Mouse (Mus musculus) limb, embryonic 10.5 days (tissue): ENCODE measurements around the gene Olfr441. TPM values are rescaled to one million over a fixed set of nuclear protein-coding genes. Genes with fewer than 3 reads are reported as not detected.
"Not testable (repeated sequence)": the region's sequence is repeated elsewhere in the genome, so short reads cannot be mapped to it uniquely, and the experiment has no call there.

Source experiments
- DNase-seq: peaks from one replicate; pipeline ENCODE4 v3.0.0-alpha.2; 2017; ENCODE audit warnings: low spot score
- H3K27ac ChIP-seq: fragments of 300-500 bp; sonication (generic); 2 replicates; pipeline ENCODE4 v1.5.1; 2016; ENCODE audit warnings: mild to moderate bottlenecking
- H3K27me3 ChIP-seq: fragments of 300-500 bp; sonication (generic); 2 replicates; pipeline ENCODE4 v1.6.1; 2016; ENCODE audit warnings: low read depth, mild to moderate bottlenecking; ENCODE audit not compliant: poor library complexity, severe bottlenecking
- H3K36me3 ChIP-seq: fragments of 300-500 bp; sonication (generic); 2 replicates; pipeline ENCODE4 v1.6.1; 2016; ENCODE audit warnings: mild to moderate bottlenecking, moderate library complexity
- H3K4me1 ChIP-seq: fragments of 300-500 bp; sonication (generic); 2 replicates; pipeline ENCODE4 v1.6.1; 2016
- H3K4me3 ChIP-seq: fragments of 300-500 bp; sonication (generic); 2 replicates; pipeline ENCODE4 v1.5.1; 2016; ENCODE audit warnings: mild to moderate bottlenecking, moderate library complexity
- H3K9me3 ChIP-seq: fragments of 300-500 bp; sonication (generic); replicated peaks from 2 replicates; pipeline ENCODE4 v1.6.1; 2016; ENCODE audit warnings: mild to moderate bottlenecking
- WGBS: fragments of 180-500 bp; shearing (Covaris S2); methylation state at CpG from one replicate; pipeline ENCODE4 v1.1.7; 2016; 5-methylcytosine and 5-hydroxymethylcytosine counted together
- polyA plus RNA-seq: library from polyadenylated mRNA; unstranded; fragments of >200 nt; fragmentation: Nextera tagmentation; extraction: Ambion mirVana; gene quantifications from 2 replicates; pipeline ENCODE4 v1.2.1, GENCODE M21; 2016

Olfr441 gene
- not detected in 2 replicates for polyA plus RNA-seq

DNA sequence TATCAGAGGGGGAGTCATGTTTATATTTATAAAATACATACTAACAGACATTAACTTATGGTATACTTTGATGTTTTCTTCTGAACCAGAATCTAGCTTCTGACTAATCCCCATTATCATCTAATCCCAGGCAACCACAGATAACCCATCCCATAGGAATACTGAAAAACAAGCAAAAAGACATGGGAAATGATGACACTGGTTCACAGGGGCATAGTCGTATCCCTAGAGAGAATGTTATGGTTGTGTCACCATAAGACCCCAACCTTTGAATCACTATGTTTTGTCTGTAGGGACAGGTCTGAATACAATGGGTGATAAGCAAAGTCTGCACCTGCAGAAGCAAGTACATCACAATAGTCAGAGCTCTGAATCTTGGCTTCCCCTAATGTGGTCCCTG, at the start of gene Olfr441:
Gene Olfr441, plus strand, starts transcription at position 301 of the 400 bp plus-strand sequence.
- H3K9me3 ChIP-seq, H3K36me3 ChIP-seq, H3K4me1 ChIP-seq, H3K27me3 ChIP-seq, H3K4me3 ChIP-seq, DNase-seq, H3K27ac ChIP-seq: not testable (repeated sequence)
- 87% methylated on average over 1 of the region's 1 CpGs for WGBS

DNA sequence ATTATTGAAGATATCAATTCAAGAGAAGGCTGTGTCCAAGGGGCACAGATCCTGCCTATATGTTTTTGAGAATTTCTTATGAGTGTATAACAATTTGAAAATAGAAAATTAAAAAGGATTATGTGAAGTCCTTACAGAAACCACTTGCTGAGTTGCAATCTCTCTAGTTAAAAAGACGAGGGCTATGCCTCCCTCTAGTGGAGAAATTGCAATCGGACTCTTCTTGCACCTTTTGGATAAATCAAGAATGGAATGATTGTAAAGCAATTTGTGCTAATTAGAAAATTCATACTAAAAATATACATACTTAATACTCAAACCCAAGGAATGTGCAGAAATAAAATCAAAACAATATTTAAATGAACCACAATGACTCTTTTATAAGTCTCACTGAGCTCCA, 27.4 kb upstream of the Olfr441 start:
- 17% methylated on average over 2 of the region's 2 CpGs for WGBS
- no peaks in the 10 kb centered on the region for H3K36me3 ChIP-seq
- H3K4me3 ChIP-seq: no peak overlapping the region
- DNase-seq: no peak
- no peaks in the 10 kb centered on the region for H3K9me3 ChIP-seq
- no peaks in the 10 kb centered on the region for H3K27me3 ChIP-seq
- no peaks in the 10 kb centered on the region for H3K4me1 ChIP-seq
- no peak overlapping the region for H3K27ac ChIP-seq

DNA sequence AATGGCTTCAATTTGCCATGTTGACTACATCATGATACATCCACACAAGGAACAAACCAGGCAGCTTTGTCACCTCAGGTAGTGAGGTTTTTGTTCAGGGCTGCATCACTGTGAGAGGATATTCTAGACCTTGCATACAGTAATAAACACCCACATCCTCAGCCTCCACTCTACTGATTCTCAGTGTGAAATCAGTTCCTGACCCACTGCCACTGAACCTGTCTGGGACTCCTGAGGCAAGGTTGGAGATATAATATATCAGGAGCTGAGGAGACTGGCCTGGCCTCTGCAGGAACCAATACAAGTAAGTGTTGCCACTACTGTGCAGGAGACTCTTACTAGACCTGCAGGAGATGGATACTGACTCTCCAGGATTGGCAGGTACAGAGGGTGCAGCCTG, 24.8 kb upstream of the Olfr441 start:
- H3K9me3 ChIP-seq, H3K36me3 ChIP-seq, H3K27me3 ChIP-seq, H3K27ac ChIP-seq, H3K4me1 ChIP-seq, H3K4me3 ChIP-seq, DNase-seq: not testable (repeated sequence)

DNA sequence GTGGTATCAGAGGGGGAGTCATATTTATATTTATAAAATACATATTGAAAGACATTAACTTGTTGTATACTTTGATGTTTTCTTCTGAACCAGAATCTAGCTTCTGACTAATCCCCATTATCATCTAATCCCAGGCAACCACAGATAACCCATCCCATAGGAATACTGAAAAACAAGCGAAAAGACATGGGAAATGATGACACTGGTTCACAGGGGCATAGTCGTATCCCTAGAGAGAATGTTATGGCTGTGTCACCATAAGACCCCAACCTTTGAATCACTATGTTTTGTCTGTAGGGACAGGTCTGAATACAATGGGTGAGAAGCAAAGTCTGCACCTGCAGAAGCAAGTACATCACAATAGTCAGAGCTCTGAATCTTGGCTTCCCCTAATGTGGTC, 40.1 kb downstream of the Olfr441 start, which contains the start of gene Olfr237-ps1:
Gene Olfr237-ps1, plus strand, starts transcription at position 301 of the 400 bp plus-strand sequence.
- WGBS: 93% methylated on average over 2 of the region's 2 CpGs
- H3K4me3 ChIP-seq, H3K27me3 ChIP-seq: not testable (repeated sequence)

DNA sequence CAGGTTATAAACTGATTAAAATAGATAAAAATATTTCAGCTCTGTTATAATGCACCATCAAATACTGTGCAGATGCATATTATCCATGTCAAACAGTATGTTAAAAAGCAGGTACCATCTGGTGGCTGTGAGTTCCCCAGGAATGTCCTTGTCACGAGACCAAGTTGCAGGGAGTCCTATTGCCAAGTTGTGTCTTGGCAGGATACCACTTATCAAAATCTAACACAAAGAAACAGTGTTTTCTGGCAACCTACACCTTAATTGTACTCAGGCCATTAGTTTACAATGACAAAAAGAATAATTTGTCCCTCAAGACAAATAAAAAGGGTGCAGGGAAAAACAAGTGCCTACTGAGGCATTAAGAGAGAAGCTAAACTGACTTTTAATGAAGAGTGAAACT, 53.3 kb downstream of the Olfr441 start:
- 62% methylated on average over 1 of the region's 1 CpGs for WGBS
- Histone ChIP-seq H3K4me3 (no peak overlapping the region), H3K36me3 (no peaks in the 10 kb centered on the region), H3K27me3 (no peaks in the 10 kb centered on the region), H3K9me3 (no peaks in the 10 kb centered on the region), H3K27ac (no peak overlapping the region), H3K4me1 (no peaks in the 10 kb centered on the region)
- DNase-seq: no peak

More for the DNA sequence above, 40.1 kb downstream of the Olfr441 start, which contains the start of gene Olfr237-ps1:
- H3K9me3 ChIP-seq, H3K36me3 ChIP-seq, DNase-seq, H3K4me1 ChIP-seq, H3K27ac ChIP-seq: not testable (repeated sequence)

DNA sequence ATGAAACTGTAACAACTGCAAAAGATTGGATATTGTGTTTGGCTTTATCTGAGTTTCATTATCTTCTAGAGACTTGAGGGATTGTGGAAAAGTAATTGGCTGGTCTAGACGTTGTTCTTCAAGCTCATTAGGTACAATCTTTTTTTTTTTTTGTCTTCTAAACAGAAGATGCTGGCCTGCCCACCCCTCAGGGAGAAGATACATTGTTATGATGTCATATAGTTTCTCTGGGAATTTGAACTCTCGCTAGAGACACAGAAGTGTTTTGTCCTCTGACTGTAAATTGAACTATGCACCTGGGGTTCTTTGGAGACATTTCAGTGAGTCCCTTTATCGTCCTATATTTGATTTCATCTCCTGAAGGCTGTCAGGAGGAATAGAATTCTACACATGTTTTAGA, 56.8 kb downstream of the Olfr441 start, which contains the start of gene Olfr437:
Gene Olfr437, plus strand, starts transcription at position 301 of the 400 bp plus-strand sequence.
- Histone ChIP-seq H3K4me1 (no peaks in the 10 kb centered on the region), H3K9me3 (no peaks in the 10 kb centered on the region), H3K27me3 (no peaks in the 10 kb centered on the region), H3K27ac (no peak within 1 kb of the TSS), H3K36me3 (no peaks in the 10 kb centered on the region), H3K4me3 (no peak within 1 kb of the TSS)
- no peak for DNase-seq
- WGBS: 83% methylated on average over 3 of the region's 3 CpGs

DNA sequence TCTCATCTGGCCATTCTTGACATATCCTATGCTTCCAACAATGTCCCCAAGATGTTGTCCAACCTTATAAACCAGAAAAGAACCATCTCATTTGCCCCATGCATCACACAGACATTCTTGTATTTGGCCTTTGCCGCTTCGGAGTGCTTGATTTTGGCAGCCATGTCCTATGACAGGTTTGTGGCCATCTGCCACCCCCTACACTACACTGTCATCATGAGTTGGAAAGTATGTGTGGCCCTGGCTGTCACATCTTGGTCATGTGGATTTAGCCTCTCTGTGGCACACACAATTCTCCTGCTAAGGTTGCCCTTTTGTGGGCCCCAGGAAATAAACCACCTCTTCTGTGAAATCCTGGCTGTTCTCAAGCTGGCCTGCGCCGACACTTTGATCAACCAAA, 61.1 kb downstream of the Olfr441 start:
- WGBS: 91% methylated on average over 4 of the region's 4 CpGs
- H3K36me3 ChIP-seq: no peaks in the 10 kb centered on the region
- H3K9me3 ChIP-seq: no peaks in the 10 kb centered on the region
- no peak overlapping the region for H3K27ac ChIP-seq
- no peaks in the 10 kb centered on the region for H3K4me1 ChIP-seq
- no peaks in the 10 kb centered on the region for H3K27me3 ChIP-seq
- no peak for DNase-seq
- no peak overlapping the region for H3K4me3 ChIP-seq

Other genes starting within 250 kb of the Olfr441 start
- not detected in 2 replicates for gene Olfr448, start 215.9 kb upstream of the Olfr441 start, polyA plus RNA-seq
- not detected in 2 replicates for gene Olfr447, start 197.5 kb upstream of the Olfr441 start, polyA plus RNA-seq
- gene Olfr446, start 185.0 kb upstream of the Olfr441 start, polyA plus RNA-seq: not detected in 2 replicates
- gene Olfr444, start 157.3 kb upstream of the Olfr441 start, polyA plus RNA-seq: not detected in 2 replicates
- gene Olfr237-ps1, start 40.2 kb downstream of the Olfr441 start, polyA plus RNA-seq: not detected in 2 replicates
- gene Olfr437, start 56.9 kb downstream of the Olfr441 start, polyA plus RNA-seq: not detected in 2 replicates
- not detected in 2 replicates for gene Olfr13, start 65.8 kb downstream of the Olfr441 start, polyA plus RNA-seq
- not detected in 2 replicates for gene Olfr435, start 90.8 kb downstream of the Olfr441 start, polyA plus RNA-seq
- not detected in 2 replicates for gene Olfr434, start 106.7 kb downstream of the Olfr441 start, polyA plus RNA-seq
- not detected in 2 replicates for gene Olfr47, start 125.2 kb downstream of the Olfr441 start, polyA plus RNA-seq
- 6.9 and 8.1 TPM in 2 replicates for gene Arhgef5, start 159.2 kb downstream of the Olfr441 start, polyA plus RNA-seq
- not detected in 2 replicates for gene Nobox, start 203.2 kb downstream of the Olfr441 start, polyA plus RNA-seq